Mouse (Mus musculus) forebrain, embryonic 10.5 days (tissue): ENCODE measurements around the gene Pla2g2e. TPM values are rescaled to one million over a fixed set of nuclear protein-coding genes. Genes with fewer than 3 reads are reported as not detected.
A peak's percentile ranks its signal among the peaks of the same experiment; 100 is the strongest.
"Not testable (repeated sequence)": the region's sequence is repeated elsewhere in the genome, so short reads cannot be mapped to it uniquely, and the experiment has no call there.

Experiments
- DNase-seq: peaks from one replicate; pipeline ENCODE4 v3.0.0-alpha.2; 2017; ENCODE audit warnings: low spot score; ENCODE audit errors: extremely low spot score
- H3K27ac ChIP-seq: fragments of 300-500 bp; sonication (generic); 2 replicates; pipeline ENCODE4 v1.5.1; 2016; ENCODE audit warnings: mild to moderate bottlenecking
- H3K27me3 ChIP-seq: fragments of 300-500 bp; sonication (generic); 2 replicates; pipeline ENCODE4 v1.6.1; 2016; ENCODE audit warnings: mild to moderate bottlenecking; ENCODE audit not compliant: poor library complexity, severe bottlenecking
- H3K36me3 ChIP-seq: fragments of 300-500 bp; sonication (generic); replicated peaks from 2 replicates; pipeline ENCODE4 v1.6.1; 2016; ENCODE audit warnings: mild to moderate bottlenecking, moderate library complexity
- H3K4me1 ChIP-seq: fragments of 300-500 bp; sonication (generic); 2 replicates; pipeline ENCODE4 v1.6.1; 2016
- H3K4me3 ChIP-seq: fragments of 300-500 bp; sonication (generic); 2 replicates; pipeline ENCODE4 v1.5.1; 2016; ENCODE audit warnings: mild to moderate bottlenecking, moderate library complexity
- H3K9me3 ChIP-seq: fragments of 300-500 bp; sonication (generic); 2 replicates; pipeline ENCODE4 v1.6.1; 2016; ENCODE audit warnings: mild to moderate bottlenecking, moderate library complexity
- WGBS: fragments of 180-500 bp; shearing (Covaris S2); methylation state at CpG from one replicate; pipeline ENCODE4 v1.1.7; 2016; 5-methylcytosine and 5-hydroxymethylcytosine counted together
- polyA plus RNA-seq: library from polyadenylated mRNA; unstranded; fragments of >200 nt; fragmentation: Nextera tagmentation; extraction: Ambion mirVana; gene quantifications from 2 replicates; pipeline ENCODE4 v1.2.1, GENCODE M21; 2016

The Pla2g2e gene
- polyA plus RNA-seq, 1 experiment from 2014 or later, result not detected

- peaks cover 39% of the 10 kb centered on the region for H3K36me3 ChIP-seq
- DNase-seq, result no peak
- H3K4me3 ChIP-seq, result no peak overlapping the region
- no peak overlapping the region for H3K27ac ChIP-seq
- WGBS, result 73% methylated on average over 8 of the region's 8 CpGs
- peaks cover 17% of the 10 kb centered on the region for H3K4me1 ChIP-seq
- H3K27me3 ChIP-seq, result no peaks in the 10 kb centered on the region
- H3K9me3 ChIP-seq, result no peaks in the 10 kb centered on the region
Measured at GRCm38 (mm10) chr4:138889635-138890034, 11.9 kb downstream of the Pla2g2e start.

DNA sequence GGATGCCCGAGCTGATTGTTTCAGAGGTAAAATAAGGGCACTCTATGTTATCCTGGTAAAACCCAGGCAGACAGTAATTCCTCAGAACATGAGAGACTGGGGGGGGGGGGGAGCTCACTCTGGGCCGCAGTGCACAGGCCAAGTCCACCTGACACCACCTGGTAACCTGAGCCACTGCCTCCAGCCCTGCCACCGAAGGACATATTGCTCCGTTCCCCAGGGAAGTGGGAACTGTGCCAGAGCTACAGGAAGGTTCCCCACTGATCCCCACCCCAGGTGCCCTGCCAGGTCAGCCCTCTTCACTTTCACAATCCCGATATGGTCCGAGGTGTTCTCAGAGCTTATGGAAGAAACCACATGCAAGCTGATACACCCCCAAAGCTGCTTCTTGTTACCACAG, 14.9 kb downstream of the Pla2g2e start:
- Histone ChIP-seq H3K27ac (no peak overlapping the region), H3K4me1 (peaks cover 14% of the 10 kb centered on the region), H3K27me3 (no peaks in the 10 kb centered on the region), H3K9me3 (no peaks in the 10 kb centered on the region), H3K36me3 (peaks cover 69% of the 10 kb centered on the region), H3K4me3 (no peak overlapping the region)
- DNase-seq, result no peak
- 85% methylated on average over 6 of the region's 6 CpGs for WGBS

DNA sequence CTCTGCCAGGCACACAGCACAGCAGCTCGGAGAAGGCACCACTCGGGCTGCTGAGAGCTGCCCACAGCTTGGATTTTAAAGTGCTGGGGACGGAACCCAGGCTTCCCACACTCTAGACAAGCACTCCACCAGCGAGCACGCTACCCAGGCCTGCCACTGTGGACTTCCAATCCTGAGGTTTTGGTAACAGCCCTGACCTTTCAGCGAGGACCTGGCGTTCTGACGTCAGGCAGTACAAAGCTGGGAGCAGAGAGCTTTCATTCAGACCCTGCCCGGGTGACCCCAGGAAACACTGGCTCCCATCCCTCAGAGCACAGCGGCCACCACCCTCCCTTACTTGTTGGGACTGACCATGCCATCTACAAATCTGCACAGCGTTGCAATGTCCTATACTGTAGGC, 16.0 kb downstream of the Pla2g2e start:
- H3K36me3 ChIP-seq, result peaks cover 81% of the 10 kb centered on the region
- peaks cover 10% of the 10 kb centered on the region for H3K4me1 ChIP-seq
- H3K27ac ChIP-seq, DNase-seq, H3K27me3 ChIP-seq, H3K9me3 ChIP-seq, H3K4me3 ChIP-seq: not testable (repeated sequence)
- 93% methylated on average over 11 of the region's 11 CpGs for WGBS

DNA sequence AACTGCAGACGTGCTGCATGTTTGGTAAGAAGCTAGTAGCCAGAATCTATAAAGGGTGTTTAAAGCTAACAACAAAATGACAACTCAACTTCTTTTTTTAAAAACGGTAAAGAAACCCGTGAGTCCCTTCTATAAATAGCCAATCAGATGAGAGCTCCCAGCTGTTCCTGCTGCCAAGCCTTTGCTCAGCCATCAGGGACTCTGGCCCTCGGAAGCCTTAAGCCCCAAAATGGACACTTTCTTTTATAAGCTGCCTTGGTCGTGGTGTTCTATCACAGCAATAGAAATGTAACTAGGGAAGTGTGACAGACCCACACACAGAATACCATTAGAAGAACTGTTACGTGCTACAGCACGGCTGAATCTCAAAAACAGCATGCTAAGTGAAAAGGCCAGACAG, 21.6 kb downstream of the Pla2g2e start:
- DNase-seq, result no peak
- Histone ChIP-seq H3K27me3 (no peaks in the 10 kb centered on the region), H3K27ac (no peak overlapping the region), H3K4me3 (no peak overlapping the region), H3K4me1 (no peaks in the 10 kb centered on the region), H3K9me3 (no peaks in the 10 kb centered on the region), H3K36me3 (peaks cover 99% of the 10 kb centered on the region)
- WGBS, result 89% methylated on average over 7 of the region's 7 CpGs

DNA sequence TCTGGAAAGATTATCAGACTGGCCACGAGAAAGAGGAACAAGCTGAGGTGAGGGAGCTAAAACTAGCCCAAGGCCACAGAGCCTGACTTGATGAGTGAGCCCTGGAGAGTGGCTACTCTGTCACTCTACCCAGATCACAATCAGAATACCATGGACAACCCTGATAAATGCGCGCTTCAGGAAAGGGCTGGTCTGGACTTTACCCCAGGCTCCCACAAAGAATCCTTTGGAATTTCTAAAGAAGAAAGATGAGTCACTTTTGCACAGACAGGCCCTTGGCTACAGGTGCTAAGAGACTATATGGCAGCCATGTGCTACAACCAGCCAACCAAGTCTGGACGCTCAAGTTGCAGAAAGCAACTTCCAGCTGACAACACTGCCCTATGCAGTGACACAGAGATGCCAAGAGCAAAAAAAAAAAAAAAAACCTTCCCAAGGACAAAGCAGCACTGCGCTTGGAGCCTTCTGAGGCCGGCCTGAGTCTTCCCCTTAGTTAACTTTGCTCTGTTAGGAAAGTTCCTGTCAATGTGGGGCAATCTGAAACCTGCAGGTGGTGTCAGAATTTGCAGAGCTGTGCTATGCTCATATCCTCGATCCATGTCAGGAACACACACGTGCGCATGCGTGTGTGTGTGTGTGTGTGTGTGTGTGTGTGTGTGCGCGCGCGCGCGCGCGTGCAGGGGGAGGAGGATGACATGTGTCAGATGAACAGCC, 28.0 kb downstream of the Pla2g2e start:
- Histone ChIP-seq H3K4me3 (no peak overlapping the region), H3K9me3 (no peaks in the 10 kb centered on the region), H3K27ac (no peak overlapping the region), H3K27me3 (no peaks in the 10 kb centered on the region), H3K36me3 (peaks cover 95% of the 10 kb centered on the region), H3K4me1 (no peaks in the 10 kb centered on the region)
- DNase-seq, result no peak
- 95% methylated on average over 18 of the region's 18 CpGs for WGBS

DNA sequence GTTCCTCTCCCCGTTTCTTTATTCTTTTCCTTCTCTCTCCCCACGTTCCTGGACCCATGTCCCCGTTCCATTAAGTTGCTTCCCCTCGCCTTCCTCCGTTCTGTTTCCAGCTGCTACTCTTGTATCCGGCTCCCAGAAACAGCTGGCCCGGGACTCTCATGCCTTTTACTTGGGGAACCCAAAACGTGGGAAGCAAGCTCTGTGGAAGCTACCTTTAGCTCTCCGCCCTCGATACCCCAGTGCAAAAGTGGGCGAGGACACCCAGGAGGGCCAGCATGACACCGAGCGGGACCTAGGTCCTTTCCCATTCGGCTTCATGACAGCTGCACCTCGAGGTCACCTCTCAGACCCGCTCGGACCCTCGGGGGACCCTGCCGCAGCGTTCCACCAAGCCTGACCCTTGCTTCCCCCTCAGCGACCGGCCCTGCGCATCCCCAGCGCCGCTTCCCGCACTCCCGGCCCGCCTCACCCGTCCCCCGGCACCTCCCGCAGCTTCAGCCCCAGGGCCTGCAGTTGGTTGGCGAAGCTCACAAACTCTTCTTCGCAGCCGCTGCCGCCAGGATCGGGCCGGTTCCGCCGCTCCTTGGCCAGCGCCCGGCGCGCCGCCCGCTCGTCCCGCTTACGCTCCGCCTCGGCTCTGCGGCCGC, 35.5 kb downstream of the Pla2g2e start:
- Histone ChIP-seq H3K36me3 (peaks cover 25% of the 10 kb centered on the region), H3K4me3 (peak overlapping the region; percentile 99), H3K4me1 (peaks cover 13% of the 10 kb centered on the region), H3K27ac (peak overlapping the region; percentile 88), H3K27me3 (no peaks in the 10 kb centered on the region), H3K9me3 (no peaks in the 10 kb centered on the region)
- 1% methylated on average over 52 of the region's 52 CpGs for WGBS
- DNase-seq, result peak; percentile 44

- peaks cover 21% of the 10 kb centered on the region for H3K36me3 ChIP-seq
- 2% methylated on average over 39 of the region's 39 CpGs for WGBS
- H3K4me1 ChIP-seq, result peaks cover 13% of the 10 kb centered on the region
- H3K27ac ChIP-seq, result peak within 1 kb of the TSS; percentile 88
- H3K9me3 ChIP-seq, result no peaks in the 10 kb centered on the region
- peak within 1 kb of the TSS; percentile 99 for H3K4me3 ChIP-seq
- H3K27me3 ChIP-seq, result no peaks in the 10 kb centered on the region
- DNase-seq, result peak; percentile 93
Measured at GRCm38 (mm10) chr4:138913797-138914196, 36.1 kb downstream of the Pla2g2e start, which contains the start of gene Otud3. Gene Otud3 (minus strand): TSS chr4:138913945.

DNA sequence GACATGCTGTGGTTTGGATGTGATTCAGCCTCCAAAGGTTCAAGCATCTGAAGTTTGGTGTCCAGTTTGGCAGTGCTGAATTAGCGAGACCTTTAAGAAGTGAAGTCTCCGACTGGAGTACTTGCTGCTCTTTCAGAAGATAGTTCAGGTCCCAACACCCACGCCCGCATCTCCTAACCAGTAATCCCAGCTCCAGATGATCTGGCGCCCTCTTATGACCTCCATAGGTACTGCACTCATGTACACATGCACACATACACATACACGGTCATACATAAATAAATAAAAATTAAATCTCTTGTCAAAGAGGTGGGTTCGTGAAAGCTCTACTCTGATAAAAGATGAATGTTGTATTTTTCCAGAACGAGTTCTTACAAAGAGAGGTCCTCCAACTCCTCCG, 39.5 kb downstream of the Pla2g2e start:
- H3K9me3 ChIP-seq, result no peaks in the 10 kb centered on the region

DNA sequence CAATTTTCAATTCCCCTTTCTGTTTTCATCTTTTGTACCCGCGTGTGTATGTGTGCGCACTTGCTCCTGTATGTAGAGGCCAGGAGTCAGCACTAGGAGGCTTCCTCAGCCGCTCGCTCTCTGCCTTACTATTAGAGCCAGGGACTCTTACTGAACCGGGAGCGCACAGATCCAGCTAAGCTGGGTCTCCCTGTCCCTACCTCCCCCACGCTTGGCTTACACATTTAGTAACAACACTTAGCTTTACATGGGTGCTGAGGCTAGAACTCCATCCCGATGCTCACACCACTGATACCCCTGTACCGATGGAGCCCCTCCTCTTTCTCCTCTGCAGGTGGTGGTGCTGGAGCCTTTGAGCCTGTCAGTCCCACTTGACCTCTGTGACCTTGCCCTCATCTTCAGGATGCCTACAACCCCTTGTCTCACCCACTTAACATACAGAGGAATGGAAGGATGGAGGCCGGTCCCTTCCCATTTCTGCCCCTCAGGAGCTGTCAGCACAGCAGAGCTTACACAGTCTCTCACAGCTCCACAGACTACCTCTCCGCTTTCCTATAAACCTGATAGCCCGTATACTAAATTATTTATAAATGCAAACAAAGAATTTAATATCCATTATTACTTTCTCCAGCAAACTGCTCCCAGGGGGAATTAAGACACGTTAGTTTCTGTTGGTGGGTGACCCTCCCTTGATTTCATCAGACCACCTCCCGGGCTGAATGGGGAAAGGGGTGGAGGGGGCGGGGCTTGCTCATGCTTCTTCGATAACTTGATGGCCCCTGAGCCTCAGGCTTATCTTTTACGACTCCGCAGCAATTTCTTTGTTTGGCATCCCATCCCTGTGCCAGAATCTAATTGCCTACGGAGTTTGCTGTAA, 43.8 kb downstream of the Pla2g2e start:
- peaks cover 14% of the 10 kb centered on the region for H3K4me1 ChIP-seq
- WGBS, result 38% methylated on average over 20 of the region's 20 CpGs
- H3K27ac ChIP-seq, result no peak overlapping the region
- no peaks in the 10 kb centered on the region for H3K9me3 ChIP-seq
- no peak for DNase-seq
- peaks cover 6% of the 10 kb centered on the region; the same call in 1 of the 2 replicates for H3K27me3 ChIP-seq
- H3K4me3 ChIP-seq, result peak overlapping the region; percentile 43
- no peaks in the 10 kb centered on the region for H3K36me3 ChIP-seq

More for the DNA sequence above, 39.5 kb downstream of the Pla2g2e start:
- H3K36me3 ChIP-seq, result no peaks in the 10 kb centered on the region
- H3K4me3 ChIP-seq, result no peak overlapping the region
- DNase-seq, result no peak
- peaks cover 24% of the 10 kb centered on the region for H3K4me1 ChIP-seq
- no peak overlapping the region for H3K27ac ChIP-seq
- H3K27me3 ChIP-seq, result peaks cover 6% of the 10 kb centered on the region; the same call in 1 of the 2 replicates
- 84% methylated on average over 9 of the region's 9 CpGs for WGBS

- 3% methylated on average over 11 of the region's 11 CpGs for WGBS
- H3K27ac ChIP-seq, result no peak overlapping the region
- peak overlapping the region; percentile 43 for H3K4me3 ChIP-seq
- H3K9me3 ChIP-seq, result no peaks in the 10 kb centered on the region
- DNase-seq, result peak; percentile 93
- peaks cover 6% of the 10 kb centered on the region; the same call in 1 of the 2 replicates for H3K27me3 ChIP-seq
- H3K4me1 ChIP-seq, result peaks cover 14% of the 10 kb centered on the region
- H3K36me3 ChIP-seq, result no peaks in the 10 kb centered on the region
Measured at GRCm38 (mm10) chr4:138922131-138922459, 44.4 kb downstream of the Pla2g2e start.

- Histone ChIP-seq H3K27me3 (peaks cover 6% of the 10 kb centered on the region; the same call in 1 of the 2 replicates), H3K36me3 (no peaks in the 10 kb centered on the region), H3K4me1 (peaks cover 14% of the 10 kb centered on the region), H3K9me3 (no peaks in the 10 kb centered on the region), H3K4me3 (no peak overlapping the region), H3K27ac (no peak overlapping the region)
- 84% methylated on average over 2 of the region's 2 CpGs for WGBS
- no peak for DNase-seq
Measured at GRCm38 (mm10) chr4:138925561-138925960, 47.8 kb downstream of the Pla2g2e start.
